Mouse (Mus musculus): Measurements from ENCODE around the gene Rap2c.

Rap2c gene

GRCm38 (mm10) chrX:51017851-51018785 lies at the start of gene Rap2c:
Gene Rap2c (minus strand): TSS chrX:51018018.
- DNase-seq (ENCODE audit: low read depth in 1 of 2, low spot score in 2 of 2), result peak in 1 of 2 experiments; percentile 46

- no peak for DNase-seq (ENCODE audit: low read depth in 1 of 2, low spot score in 2 of 2)
Measured at GRCm38 (mm10) chrX:51066539-51067286, 48.9 kb upstream of the Rap2c start.

DNA sequence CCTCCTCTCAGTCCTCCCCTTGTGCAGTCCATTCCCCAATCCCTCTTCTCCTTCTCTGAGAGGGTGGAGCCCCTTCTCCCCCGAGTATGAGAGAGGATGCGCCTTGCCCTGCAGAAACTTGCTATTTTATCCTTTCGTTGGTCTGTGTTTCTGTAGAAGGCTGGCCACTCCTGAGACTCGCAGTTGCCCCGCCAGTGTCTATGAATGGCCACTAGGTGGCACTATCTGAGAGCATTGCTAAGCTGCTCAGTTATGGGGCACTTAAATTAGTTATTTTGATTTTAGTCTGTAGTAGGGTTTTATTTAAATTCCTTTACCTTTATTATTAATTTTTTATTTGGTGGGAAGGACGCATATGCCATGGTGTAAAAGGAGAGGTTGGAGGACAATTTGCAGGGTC lies 48.0 kb upstream of the Rap2c start:
- DNase-seq (ENCODE audit: low read depth in 1 of 2, low spot score in 2 of 2), result peak in 1 of 2 experiments; percentile 7

GRCm38 (mm10) chrX:51065158-51065664 lies 47.4 kb upstream of the Rap2c start:
- no peak for DNase-seq (ENCODE audit: low read depth in 1 of 2, low spot score in 2 of 2)

DNA sequence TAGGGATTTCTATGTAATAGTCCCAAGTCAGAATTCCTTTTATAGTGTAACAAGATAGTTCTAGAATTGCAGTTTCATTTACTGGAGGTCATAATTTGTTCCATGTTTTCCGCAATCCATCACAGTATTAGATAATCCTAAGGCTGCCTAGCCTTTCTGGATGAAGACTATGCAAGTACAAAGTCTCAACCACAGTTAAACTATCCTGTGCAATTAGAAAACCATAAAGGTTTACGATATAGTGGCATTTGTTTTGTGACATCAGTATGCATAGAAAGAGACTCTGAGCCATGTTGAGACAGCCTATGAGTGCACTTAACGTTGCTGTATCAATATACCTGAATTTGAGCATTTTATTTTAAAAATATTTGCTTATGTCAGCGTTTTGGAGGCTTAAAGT lies 42.4 kb upstream of the Rap2c start:
- no peak for DNase-seq (ENCODE audit: low read depth in 1 of 2, low spot score in 2 of 2)

DNA sequence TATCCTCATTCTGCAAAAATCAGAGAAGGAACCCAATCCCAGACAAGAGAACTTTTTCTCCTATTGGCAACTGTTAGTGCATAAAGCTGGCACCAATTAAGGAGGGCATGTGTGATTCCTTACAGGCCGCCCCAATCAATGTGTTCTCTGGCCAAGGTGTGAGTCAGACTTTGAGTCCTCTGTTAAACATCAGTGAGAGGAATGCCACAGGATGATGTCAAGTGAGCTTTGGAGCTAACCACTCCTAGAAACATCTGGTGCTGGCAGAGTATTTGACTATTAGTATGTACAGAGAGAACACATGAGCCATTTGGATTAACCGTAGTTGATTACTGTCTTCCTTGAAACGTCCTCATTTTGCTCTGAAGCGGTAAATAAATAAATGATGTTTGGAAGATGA lies 40.9 kb upstream of the Rap2c start:
- DNase-seq (ENCODE audit: low read depth in 1 of 2, low spot score in 2 of 2), result no peak

- DNase-seq (ENCODE audit: low read depth in 1 of 2, low spot score in 2 of 2), result no peak
Measured at GRCm38 (mm10) chrX:51058317-51058716, 40.5 kb upstream of the Rap2c start.

- DNase-seq (ENCODE audit: low read depth in 1 of 2, low spot score in 2 of 2), result no peak
Measured at GRCm38 (mm10) chrX:51051680-51052461, 34.1 kb upstream of the Rap2c start.

DNA sequence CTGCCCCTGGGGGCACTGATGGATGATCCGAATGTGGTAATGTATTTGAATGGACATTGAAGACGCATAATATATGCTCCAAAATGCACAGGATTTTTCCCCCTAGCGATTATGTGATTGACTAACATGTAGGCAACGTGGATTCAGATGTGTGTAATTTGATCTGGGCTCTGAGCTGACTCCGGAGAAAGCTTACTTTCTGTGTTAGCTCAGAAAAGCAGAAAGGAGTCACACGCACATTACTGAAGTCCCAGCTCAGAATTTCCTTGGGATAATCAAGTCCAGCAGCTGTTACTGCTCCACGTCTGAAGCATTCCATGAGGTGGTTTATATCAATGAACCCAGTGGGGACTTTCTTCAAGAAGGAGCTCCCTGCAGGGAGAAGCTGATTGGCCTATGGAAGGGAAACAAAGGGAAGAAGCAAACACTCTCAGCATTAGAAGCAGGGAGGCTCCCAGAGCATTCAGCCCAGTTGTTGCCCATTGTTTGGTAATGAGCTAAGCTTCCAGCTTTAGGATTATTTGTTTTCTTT lies 17.9 kb upstream of the Rap2c start:
- DNase-seq (ENCODE audit: low read depth in 1 of 2, low spot score in 2 of 2), result no peak

- DNase-seq (ENCODE audit: low read depth in 1 of 2, low spot score in 2 of 2), result peak in 1 of 2 experiments; percentile 14
Measured at GRCm38 (mm10) chrX:51019884-51020283, 2.1 kb upstream of the Rap2c start.

- DNase-seq (ENCODE audit: low read depth in 1 of 2, low spot score in 2 of 2), result peak; percentile 33 to 60
Measured at GRCm38 (mm10) chrX:51018786-51019179, 965 bp upstream of the Rap2c start.

DNA sequence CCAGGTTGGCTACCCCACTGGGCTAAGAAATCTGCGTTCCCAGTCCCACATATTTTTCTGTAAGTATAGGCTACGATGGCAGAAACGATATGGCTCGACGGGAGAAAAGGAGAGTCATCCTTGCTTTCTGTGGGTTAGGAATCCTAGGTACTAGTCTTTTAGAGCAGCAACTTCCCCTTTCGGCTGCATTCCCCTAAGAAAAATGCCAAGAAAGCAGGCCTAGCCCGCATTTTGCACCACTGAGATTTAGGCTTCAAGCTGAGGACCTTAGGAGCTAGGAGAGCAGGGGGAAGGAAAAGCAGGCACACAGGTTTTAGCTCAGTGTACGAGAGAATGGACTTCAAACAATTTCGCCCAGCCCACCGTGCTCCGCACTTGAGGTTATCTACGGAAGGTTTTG lies 892 bp downstream of the Rap2c start:
- DNase-seq (ENCODE audit: low read depth in 1 of 2, low spot score in 2 of 2), result no peak

- no peak for DNase-seq (ENCODE audit: low read depth in 1 of 2, low spot score in 2 of 2)
Measured at GRCm38 (mm10) chrX:51012280-51012679, 5.5 kb downstream of the Rap2c start.

GRCm38 (mm10) chrX:51010323-51010722 lies 7.5 kb downstream of the Rap2c start:
- no peak for DNase-seq (ENCODE audit: low read depth in 1 of 2, low spot score in 2 of 2)

DNA sequence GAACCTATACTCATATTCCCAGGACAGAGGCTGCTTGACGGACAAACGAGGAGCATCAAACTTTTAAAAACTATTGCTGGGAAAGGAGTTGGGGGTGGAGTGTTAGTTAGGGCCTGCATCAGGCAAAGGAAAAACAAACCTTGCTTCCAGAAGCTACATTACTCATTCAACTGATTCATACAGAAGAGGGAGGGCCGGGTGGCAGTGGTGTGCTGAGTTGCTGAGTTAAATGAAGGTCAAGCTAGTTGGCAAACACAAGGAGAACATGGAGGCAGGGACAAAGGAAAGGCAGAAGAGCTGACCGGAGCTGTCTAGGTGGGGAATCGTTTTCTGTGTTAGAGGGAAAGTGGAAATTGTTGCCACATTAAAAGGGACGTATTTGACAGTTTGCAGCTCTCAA lies 17.0 kb downstream of the Rap2c start:
- DNase-seq (ENCODE audit: low read depth in 1 of 2, low spot score in 2 of 2), result no peak

DNA sequence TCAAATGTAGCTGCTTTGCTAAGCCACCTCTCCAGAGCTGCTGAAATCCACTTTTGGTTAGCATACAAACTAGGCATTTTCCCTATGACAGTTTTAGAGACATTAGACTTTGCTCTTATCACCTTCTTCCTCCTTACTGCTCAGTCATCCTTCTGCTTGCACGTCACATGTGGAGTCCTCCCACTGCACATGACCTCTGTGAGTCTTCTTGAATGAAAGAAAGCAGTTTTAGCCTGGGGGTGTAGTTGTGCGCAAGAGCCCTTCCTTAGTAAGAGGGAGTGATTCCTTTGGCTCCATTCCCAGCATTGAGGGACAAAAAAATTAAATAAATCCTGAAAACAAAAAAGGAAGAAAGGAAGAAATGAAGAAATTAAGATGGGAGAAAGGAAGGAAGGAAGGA lies 22.5 kb downstream of the Rap2c start:
- no peak for DNase-seq (ENCODE audit: low read depth in 1 of 2, low spot score in 2 of 2)

- DNase-seq (ENCODE audit: low read depth in 1 of 2, low spot score in 2 of 2), result no peak
Measured at GRCm38 (mm10) chrX:50991324-50991723, 26.5 kb downstream of the Rap2c start.

- DNase-seq (ENCODE audit: low read depth in 1 of 2, low spot score in 2 of 2), result no peak
Measured at GRCm38 (mm10) chrX:50989940-50990339, 27.9 kb downstream of the Rap2c start.

DNA sequence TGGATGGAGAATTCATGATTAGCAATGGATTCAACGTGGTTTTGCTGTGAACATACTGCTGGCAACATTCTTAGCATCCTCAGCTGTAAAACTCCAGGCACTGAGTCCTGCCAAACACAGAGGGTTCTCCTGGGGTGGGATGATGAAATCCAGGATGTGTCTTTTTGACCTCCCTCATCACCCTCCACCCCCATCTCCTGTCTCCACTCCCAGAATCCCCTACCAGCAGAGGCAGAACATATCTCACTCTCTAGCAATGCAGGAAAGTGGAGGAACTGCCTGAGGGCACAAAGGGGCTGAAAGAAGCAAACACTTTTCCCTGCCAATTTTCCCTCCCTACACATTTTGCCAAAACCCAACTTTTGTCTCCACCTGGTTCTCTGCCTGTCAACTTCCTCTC lies 29.2 kb downstream of the Rap2c start:
- DNase-seq (ENCODE audit: low read depth in 1 of 2, low spot score in 2 of 2), result no peak

GRCm38 (mm10) chrX:50978428-50978827 lies 39.4 kb downstream of the Rap2c start:
- no peak for DNase-seq (ENCODE audit: low read depth in 1 of 2, low spot score in 2 of 2)

- no peak for DNase-seq (ENCODE audit: low read depth in 1 of 2, low spot score in 2 of 2)
Measured at GRCm38 (mm10) chrX:50972145-50972544, 45.7 kb downstream of the Rap2c start.
